Mouse (Mus musculus): ENCODE data around the gene Xrn2.

Xrn2 gene

GRCm38 (mm10) chr2:147067480-147068246 lies 54.9 kb downstream of the Xrn2 start:
- DNase-seq = no peak

- DNase-seq = no peak
Observed at GRCm38 (mm10) chr2:147069077-147069476, 56.3 kb downstream of the Xrn2 start.

- no peak for DNase-seq
Observed at GRCm38 (mm10) chr2:147070305-147070704, 57.5 kb downstream of the Xrn2 start.

GRCm38 (mm10) chr2:147073962-147074361 lies 61.2 kb downstream of the Xrn2 start:
- DNase-seq = no peak

GRCm38 (mm10) chr2:147074399-147074798 lies 61.6 kb downstream of the Xrn2 start:
- no peak for DNase-seq

- no peak for DNase-seq
Observed at GRCm38 (mm10) chr2:147082391-147082790, 69.6 kb downstream of the Xrn2 start.

GRCm38 (mm10) chr2:147083471-147084365 lies 70.9 kb downstream of the Xrn2 start:
- no peak for DNase-seq

GRCm38 (mm10) chr2:147084366-147085071 lies 71.7 kb downstream of the Xrn2 start:
- no peak for DNase-seq

- no peak for DNase-seq
Observed at GRCm38 (mm10) chr2:147085072-147085870, 72.5 kb downstream of the Xrn2 start, which contains the start of gene Nkx2-4. TSS of gene Nkx2-4 (minus strand) at chr2:147085445.

GRCm38 (mm10) chr2:147085937-147086336 lies 73.1 kb downstream of the Xrn2 start:
- DNase-seq = no peak

- no peak for DNase-seq
Observed at GRCm38 (mm10) chr2:147086441-147086840, 73.6 kb downstream of the Xrn2 start.

GRCm38 (mm10) chr2:147119736-147120135 lies 106.9 kb downstream of the Xrn2 start:
- DNase-seq = no peak

- no peak for DNase-seq
Observed at GRCm38 (mm10) chr2:147127366-147127765, 114.6 kb downstream of the Xrn2 start.
